Mouse (Mus musculus): ENCODE measurements around the gene Hist1h3d. TPM values are rescaled to one million over a fixed set of nuclear protein-coding genes. Genes with fewer than 3 reads are reported as not detected.
"Not testable (repeated sequence)": the region's sequence is repeated elsewhere in the genome, so short reads cannot be mapped to it uniquely, and the experiment has no call there.

The Hist1h3d gene
- total RNA-seq, 2 experiments from 2014 or later = 96.3 to 159 TPM

- peak; percentile 36 for ATAC-seq (ENCODE audit: poor library complexity, severe bottlenecking)
Observed at GRCm38 (mm10) chr13:23562699-23563462, 12.7 kb upstream of the Hist1h3d start.

- ATAC-seq (ENCODE audit: poor library complexity, severe bottlenecking) = no peak
Observed at GRCm38 (mm10) chr13:23564482-23564881, 11.1 kb upstream of the Hist1h3d start.

GRCm38 (mm10) chr13:23570261-23571021 is 5.1 kb upstream of the Hist1h3d start:
- ATAC-seq (ENCODE audit: poor library complexity, severe bottlenecking) = not testable (repeated sequence)

GRCm38 (mm10) chr13:23571022-23571503 is 4.5 kb upstream of the Hist1h3d start, which contains the start of the genes Hist1h2ae and Hist1h2bg:
Hist1h2ae (minus strand) TSS chr13:23571220.
Hist1h2bg (plus strand) TSS chr13:23571396.
- peak; percentile 83 for ATAC-seq (ENCODE audit: poor library complexity, severe bottlenecking)

GRCm38 (mm10) chr13:23571504-23572217 is 3.9 kb upstream of the Hist1h3d start:
- ATAC-seq (ENCODE audit: poor library complexity, severe bottlenecking) = not testable (repeated sequence)

GRCm38 (mm10) chr13:23572218-23573033 is 3.1 kb upstream of the Hist1h3d start:
- ATAC-seq (ENCODE audit: poor library complexity, severe bottlenecking) = no peak

- ATAC-seq (ENCODE audit: poor library complexity, severe bottlenecking) = not testable (repeated sequence)
Observed at GRCm38 (mm10) chr13:23573034-23573897, 2.3 kb upstream of the Hist1h3d start.

- peak; percentile 80 for ATAC-seq (ENCODE audit: poor library complexity, severe bottlenecking)
Observed at GRCm38 (mm10) chr13:23573898-23574524, 1.6 kb upstream of the Hist1h3d start, which contains the start of the genes Hist1h2bf and Hist1h2ad. Hist1h2bf (minus strand) TSS chr13:23574196. Hist1h2ad (plus strand) TSS chr13:23574381.

- not testable (repeated sequence) for ATAC-seq (ENCODE audit: poor library complexity, severe bottlenecking)
Observed at GRCm38 (mm10) chr13:23574546-23575170, 905 bp upstream of the Hist1h3d start.

- ATAC-seq (ENCODE audit: poor library complexity, severe bottlenecking) = not testable (repeated sequence)
Observed at GRCm38 (mm10) chr13:23575864-23576313, 326 bp downstream of the Hist1h3d start.

GRCm38 (mm10) chr13:23576351-23576881 is 853 bp downstream of the Hist1h3d start:
- no peak for ATAC-seq (ENCODE audit: poor library complexity, severe bottlenecking)

- no peak for ATAC-seq (ENCODE audit: poor library complexity, severe bottlenecking)
Observed at GRCm38 (mm10) chr13:23576906-23577639, 1.5 kb downstream of the Hist1h3d start.

- no peak for ATAC-seq (ENCODE audit: poor library complexity, severe bottlenecking)
Observed at GRCm38 (mm10) chr13:23577835-23578234, 2.3 kb downstream of the Hist1h3d start.

- ATAC-seq (ENCODE audit: poor library complexity, severe bottlenecking) = peak; percentile 72
Observed at GRCm38 (mm10) chr13:23581408-23582218, 6.0 kb downstream of the Hist1h3d start, which contains the start of gene Hist1h4d. Hist1h4d (plus strand) TSS chr13:23581598.

- ATAC-seq (ENCODE audit: poor library complexity, severe bottlenecking) = no peak
Observed at GRCm38 (mm10) chr13:23582219-23583056, 6.9 kb downstream of the Hist1h3d start.
